Mouse (Mus musculus) cerebellum, adult 2 months (tissue): ENCODE results near the gene Anks1b. TPM values are rescaled to one million over a fixed set of nuclear protein-coding genes. Genes with fewer than 3 reads are reported as not detected.

ENCODE experiments used
- DNase-seq, 2 experiments: peaks; one replicate each; pipeline ENCODE4 v3.0.0; 2021
- H3K27ac ChIP-seq: fragments of 200-500 bp; 2 replicates; pipeline ENCODE4 v1.5.1; 2012; ENCODE audit warnings: low read length, control low read depth, inconsistent platforms; ENCODE audit not compliant: insufficient read depth
- H3K27me3 ChIP-seq: fragments of 200-500 bp; 2 replicates; pipeline ENCODE4 v1.6.1; 2012; ENCODE audit warnings: inconsistent platforms, mild to moderate bottlenecking, low read length, moderate library complexity; ENCODE audit not compliant: control insufficient read depth, insufficient read depth
- H3K4me1 ChIP-seq: fragments of 200-500 bp; 2 replicates; pipeline ENCODE4 v1.6.1; 2011; ENCODE audit warnings: low read length; ENCODE audit not compliant: control insufficient read depth, insufficient read depth
- H3K4me3 ChIP-seq: fragments of 200-500 bp; replicated peaks from 2 replicates; pipeline ENCODE3; 2011; ENCODE audit warnings: mild to moderate bottlenecking, low read depth, low read length, control low read depth; ENCODE audit not compliant: insufficient read depth
- CTCF ChIP-seq: fragments of 200-500 bp; IDR thresholded peaks from 2 replicates; pipeline ENCODE4 v1.5.1; 2011; ENCODE audit warnings: low read depth, mild to moderate bottlenecking, control low read depth, low read length, moderate library complexity, borderline replicate concordance; ENCODE audit not compliant: insufficient read depth
- POLR2A ChIP-seq: fragments of 200-500 bp; IDR thresholded peaks from 2 replicates; pipeline ENCODE4 v1.6.1; 2011; ENCODE audit warnings: low read length, control low read depth, borderline replicate concordance; ENCODE audit not compliant: insufficient read depth
- WGBS: fragments of 180-500 bp; shearing (Covaris S2); methylation state at CpG from one replicate; pipeline ENCODE4 v1.1.7; 2018; 5-methylcytosine and 5-hydroxymethylcytosine counted together
- polyA plus RNA-seq: library from polyadenylated mRNA; depleted of rRNA; stranded (reverse); fragments of >200 nt; gene quantifications from 2 replicates; pipeline ENCODE4 v1.2.3, GENCODE M21; 2012

Gene Anks1b
- polyA plus RNA-seq, 1 experiment, result 162 TPM

GRCm38 (mm10) chr10:89855251-89855875 is 17.9 kb upstream of the Anks1b start:
- Histone ChIP-seq H3K4me1 (peaks cover 8% of the 10 kb centered on the region; the same call in 1 of the 2 replicates), H3K27ac (no peak overlapping the region), H3K27me3 (no peaks in the 10 kb centered on the region), H3K4me3 (no peak overlapping the region)
- TF ChIP-seq CTCF (no peak), POLR2A (no peak)
- WGBS, result 43% methylated on average over 5 of the region's 5 CpGs
- DNase-seq, result peak in 1 of 2 experiments; percentile 28

GRCm38 (mm10) chr10:89856286-89856685 is 17.0 kb upstream of the Anks1b start:
- H3K27me3 ChIP-seq, result no peaks in the 10 kb centered on the region
- DNase-seq, result peak; percentile 57 to 82
- 58% methylated on average over 7 of the region's 7 CpGs for WGBS

GRCm38 (mm10) chr10:89868211-89868610 is 5.1 kb upstream of the Anks1b start:
- WGBS, result 93% methylated on average over 4 of the region's 4 CpGs
- H3K4me3 ChIP-seq, result no peak overlapping the region

More at GRCm38 (mm10) chr10:89856286-89856685, 17.0 kb upstream of the Anks1b start:
- peaks cover 8% of the 10 kb centered on the region; the same call in 1 of the 2 replicates for H3K4me1 ChIP-seq
- H3K4me3 ChIP-seq, result no peak overlapping the region
- no peak overlapping the region for H3K27ac ChIP-seq
- TF ChIP-seq POLR2A, result no peak
- TF ChIP-seq CTCF, result no peak

GRCm38 (mm10) chr10:89868836-89869235 is 4.5 kb upstream of the Anks1b start:
- TF ChIP-seq CTCF (no peak), POLR2A (no peak)
- no peak for DNase-seq
- H3K4me1 ChIP-seq, result no peaks in the 10 kb centered on the region
- H3K27me3 ChIP-seq, result no peaks in the 10 kb centered on the region
- WGBS, result 96% methylated on average over 3 of the region's 3 CpGs
- H3K4me3 ChIP-seq, result no peak overlapping the region
- no peak overlapping the region for H3K27ac ChIP-seq

More at GRCm38 (mm10) chr10:89868211-89868610, 5.1 kb upstream of the Anks1b start:
- TF ChIP-seq POLR2A, result no peak
- no peak for TF ChIP-seq CTCF
- no peak overlapping the region for H3K27ac ChIP-seq
- no peaks in the 10 kb centered on the region for H3K4me1 ChIP-seq
- no peak for DNase-seq
- H3K27me3 ChIP-seq, result no peaks in the 10 kb centered on the region

- no peaks in the 10 kb centered on the region for H3K4me1 ChIP-seq
- peak; percentile 77 to 85 for DNase-seq
- H3K27me3 ChIP-seq, result no peaks in the 10 kb centered on the region
- H3K4me3 ChIP-seq, result peak overlapping the region; percentile 93
- H3K27ac ChIP-seq, result peak overlapping the region; percentile 90
- TF ChIP-seq CTCF (peak; percentile 47; the same call in 1 of the 2 replicates), POLR2A (no peak; the same call in 1 of the 2 replicates)
- WGBS, result under 1% methylated on average over 50 of the region's 56 CpGs
These were observed 686 bp upstream of the Anks1b start for GRCm38 (mm10) chr10:89872501-89873145.

- Histone ChIP-seq H3K27ac (peak overlapping the region; percentile 90), H3K27me3 (no peaks in the 10 kb centered on the region), H3K4me3 (peak overlapping the region; percentile 93), H3K4me1 (no peaks in the 10 kb centered on the region)
- TF ChIP-seq CTCF (no peak), POLR2A (0 out of 2 replicates have a peak, but pooled peaks have one; percentile 7)
- WGBS, result 2% methylated on average over 8 of the region's 8 CpGs
- DNase-seq, result peak; percentile 33 to 58
These were observed 727 bp downstream of the Anks1b start for GRCm38 (mm10) chr10:89874036-89874435.

- no peak for TF ChIP-seq CTCF
- TF ChIP-seq POLR2A, result no peak
- Histone ChIP-seq H3K4me1 (peaks cover 15% of the 10 kb centered on the region), H3K27ac (peak overlapping the region; percentile 46; the same call in 1 of the 2 replicates), H3K27me3 (no peaks in the 10 kb centered on the region), H3K4me3 (no peak overlapping the region)
- DNase-seq, result no peak
- 32% methylated on average over 8 of the region's 8 CpGs for WGBS
These were observed 10.3 kb downstream of the Anks1b start for GRCm38 (mm10) chr10:89883561-89883960.

- 15% methylated on average over 7 of the region's 7 CpGs for WGBS
- Histone ChIP-seq H3K4me1 (no peaks in the 10 kb centered on the region; the same call in 1 of the 2 replicates), H3K4me3 (no peak overlapping the region), H3K27ac (peak overlapping the region; percentile 72; the same call in 1 of the 2 replicates), H3K27me3 (no peaks in the 10 kb centered on the region)
- peak; percentile 69 to 90 for DNase-seq
- TF ChIP-seq POLR2A, result no peak
- TF ChIP-seq CTCF, result no peak
These were observed 29.5 kb downstream of the Anks1b start for GRCm38 (mm10) chr10:89902720-89903337.
